ENCODE assay signal across 11 mouse cellular contexts in genomic region chr1:76489681-76490492, GRCm38 (mm10).
DNase-seq lines count a peak whose midpoint lies in the region; ATAC-seq and TF ChIP-seq lines count a peak whose summit lies in the region.
"Had no signal": no experiment of that assay in that cellular context is flagged by ENCODE, and none has a peak within 500 bp of the region (broad histone marks: within the 10 kb centered on the region; RNA-seq: fewer than 3 reads in every experiment).

No protein-coding gene starts in this region.

- no peaks in the 10 kb centered on the region for H3K9me3 ChIP-seq in forebrain, embryonic 14.5 days (replicated peaks; ENCODE audit: control insufficient read depth, low read length)
- H3K9me3 ChIP-seq in hindbrain, embryonic 16.5 days (ENCODE audit: control insufficient read depth, low read length): no peaks in the 10 kb centered on the region
- H3K9me3 ChIP-seq: neural tube, embryonic 15.5 days had no signal

- WGBS in heart, adult 2 months: 48% methylated on average over 12 of the region's 12 CpGs
- WGBS in forebrain, embryonic 14.5 days: 6% methylated on average over 12 of the region's 12 CpGs
- 22% methylated on average over 12 of the region's 12 CpGs for WGBS in hindbrain, embryonic 16.5 days
- 75% methylated on average over 12 of the region's 12 CpGs for WGBS in cerebellum, adult 2 months

- intact Hi-C loops in heart, adult 2 months (cut with DNase I): no loop called here
- intact Hi-C loops in heart, postnatal 25 days (cut with DNase I): no loop called here

- H3K4me1 ChIP-seq in heart, adult 2 months (ENCODE audit: control insufficient read depth, insufficient read depth, low read length): peaks cover 1% of the 10 kb centered on the region
- H3K4me1 ChIP-seq in forebrain, embryonic 14.5 days (ENCODE audit: control insufficient read depth, insufficient read depth, low read length): peaks cover 23% of the 10 kb centered on the region
- H3K4me1 ChIP-seq in hindbrain, embryonic 16.5 days (ENCODE audit: control insufficient read depth, insufficient read depth, low read depth, low read length): peaks cover 15% of the 10 kb centered on the region
- H3K4me1 ChIP-seq in cerebellum, adult 2 months (ENCODE audit: control insufficient read depth, insufficient read depth, low read length): no peaks in the 10 kb centered on the region

- peak; percentile 18 for TF ChIP-seq CTCF in heart, adult 2 months (IDR thresholded peaks at IDR 0.05)
- TF ChIP-seq CTCF in cerebellum, adult 2 months (IDR thresholded peaks at IDR 0.05; ENCODE audit: borderline replicate concordance, insufficient read depth, low read depth, low read length): no peak

- no peak for TF ChIP-seq EP300 in heart, adult 2 months (IDR thresholded peaks at IDR 0.05; ENCODE audit: insufficient read depth, low read depth, low read length)

- no peaks in the 10 kb centered on the region for H3K36me3 ChIP-seq in heart, adult 2 months (ENCODE audit: control insufficient read depth, insufficient read depth, low read length)
- H3K36me3 ChIP-seq in forebrain, embryonic 14.5 days (ENCODE audit: control insufficient read depth, insufficient read depth, low read length): no peaks in the 10 kb centered on the region
- no peaks in the 10 kb centered on the region for H3K36me3 ChIP-seq in hindbrain, embryonic 16.5 days (ENCODE audit: control insufficient read depth, insufficient read depth, low read length)
- H3K36me3 ChIP-seq: neural tube, embryonic 15.5 days had no signal

- peak; percentile 72 for ATAC-seq in forebrain, embryonic 14.5 days
- ATAC-seq in hindbrain, embryonic 16.5 days: no peak

- H3K27me3 ChIP-seq in heart, adult 2 months (ENCODE audit: control insufficient read depth, insufficient read depth, low read length): no peaks in the 10 kb centered on the region
- H3K27me3 ChIP-seq in forebrain, embryonic 14.5 days (replicated peaks; ENCODE audit: control insufficient read depth, insufficient read depth, low read length): no peaks in the 10 kb centered on the region
- no peaks in the 10 kb centered on the region for H3K27me3 ChIP-seq in hindbrain, embryonic 16.5 days (replicated peaks; ENCODE audit: control insufficient read depth, insufficient read depth, low read length)
- no peaks in the 10 kb centered on the region for H3K27me3 ChIP-seq in cerebellum, adult 2 months (ENCODE audit: control insufficient read depth, insufficient read depth, low read length)
- H3K27me3 ChIP-seq: neural tube, embryonic 15.5 days had no signal

- H3K27ac ChIP-seq in heart, adult 2 months: no peak overlapping the region
- peak overlapping the region; percentile 85 for H3K27ac ChIP-seq in forebrain, embryonic 14.5 days (ENCODE audit: low read depth, low read length)
- H3K27ac ChIP-seq in hindbrain, embryonic 16.5 days (ENCODE audit: low read depth, low read length): 0 out of 2 replicates have a peak overlapping the region, but pooled peaks have one; percentile 12
- H3K27ac ChIP-seq in cerebellum, adult 2 months (ENCODE audit: insufficient read depth, low read length): no peak overlapping the region
- H3K27ac ChIP-seq: neural tube, embryonic 15.5 days had no signal

- peak in 1 of 2 experiments; percentile 9 for DNase-seq in heart, adult 2 months
- DNase-seq in heart, postnatal 25 days (ENCODE audit: low spot score): no peak
- DNase-seq in brain, adult 2 months (ENCODE audit: low read depth, low spot score): peak; percentile 61
- DNase-seq in forebrain, embryonic 14.5 days (ENCODE audit: low spot score): peak; percentile 86
- DNase-seq in cerebellum, postnatal 4 days (ENCODE audit: low spot score in 2 of 2): no peak
- DNase-seq in cerebellum, adult 2 months: no peak
- no peak for DNase-seq in cerebellum, postnatal 36 days
- DNase-seq: kidney, adult 8-10 months had no signal

- TF ChIP-seq POLR2A in heart, adult 2 months (IDR thresholded peaks at IDR 0.05; ENCODE audit: insufficient read depth, low read depth, low read length): no peak
- TF ChIP-seq POLR2A in cerebellum, adult 2 months (IDR thresholded peaks at IDR 0.05; ENCODE audit: borderline replicate concordance, insufficient read depth, low read length): no peak

- H3K79me2 ChIP-seq in heart, adult 2 months (replicated peaks; ENCODE audit: control insufficient read depth, insufficient read depth, low read length): no peaks in the 10 kb centered on the region

- peak overlapping the region; percentile 21 for H3K4me2 ChIP-seq in forebrain, embryonic 14.5 days (ENCODE audit: low read length)
- peak overlapping the region; percentile 12; the same call in 1 of the 2 replicates for H3K4me2 ChIP-seq in hindbrain, embryonic 16.5 days (ENCODE audit: low read length)
- H3K4me2 ChIP-seq: liver, embryonic 11.5 days had no signal

- no peak overlapping the region for H3K9ac ChIP-seq in heart, adult 2 months (ENCODE audit: low read depth, low read length)
- H3K9ac ChIP-seq in forebrain, embryonic 14.5 days (ENCODE audit: low read length): no peak overlapping the region
- H3K9ac ChIP-seq in hindbrain, embryonic 16.5 days (ENCODE audit: low read depth, low read length): no peak overlapping the region
- H3K9ac ChIP-seq: neural tube, embryonic 15.5 days had no signal

- H3K4me3 ChIP-seq in heart, adult 2 months: no peak overlapping the region
- H3K4me3 ChIP-seq in forebrain, embryonic 14.5 days (ENCODE audit: low read depth, low read length): no peak overlapping the region
- no peak overlapping the region for H3K4me3 ChIP-seq in hindbrain, embryonic 16.5 days (ENCODE audit: low read length)
- no peak overlapping the region for H3K4me3 ChIP-seq in cerebellum, adult 2 months (replicated peaks; ENCODE audit: insufficient read depth, low read depth, low read length)
- H3K4me3 ChIP-seq: neural tube, embryonic 15.5 days had no signal

Comparison
In these comparisons a context has a peak if more than half of its experiments do, and no peak if none do; other contexts are left out.
1. DNase-seq: peak in brain, adult 2 months (single experiment) and forebrain, embryonic 14.5 days (single experiment); none in heart, postnatal 25 days (single experiment), cerebellum, postnatal 4 days (0 of 2), cerebellum, adult 2 months (0 of 2) and cerebellum, postnatal 36 days (0 of 2).
2. H3K27ac ChIP-seq: peak in forebrain, embryonic 14.5 days (single experiment) and hindbrain, embryonic 16.5 days (single experiment); none in heart, adult 2 months (single experiment) and cerebellum, adult 2 months (single experiment).